Mouse (Mus musculus): ENCODE measurements around the gene Hap1. TPM values are rescaled to one million over a fixed set of nuclear protein-coding genes. Genes with fewer than 3 reads are reported as not detected.
A peak's percentile ranks its signal among the peaks of the same experiment; 100 is the strongest.
"Not testable (repeated sequence)": the region's sequence is repeated elsewhere in the genome, so short reads cannot be mapped to it uniquely, and the experiment has no call there.

Gene Hap1
- total and polyA plus RNA-seq, 2 experiments from 2014 or later = 2.0 to 3.5 TPM

GRCm38 (mm10) chr11:100322591-100323258 is 33.2 kb downstream of the Hap1 start:
- WGBS = 64% methylated on average over 3 of the region's 3 CpGs
- Histone ChIP-seq H3K4me2 (ENCODE audit: low read depth, low read length) (no peak overlapping the region), H3K4me1 (ENCODE audit: control insufficient read depth, insufficient read depth) (peaks cover 5% of the 10 kb centered on the region; the same call in 1 of the 2 replicates), H3K36me3 (replicated peaks; ENCODE audit: control insufficient read depth, insufficient read depth, low read length) (peaks cover 23% of the 10 kb centered on the region), H3K27ac (ENCODE audit: low read depth) (no peak overlapping the region), H3K9me3 (replicated peaks; ENCODE audit: control insufficient read depth, low read length) (no peaks in the 10 kb centered on the region), H3K27me3 (ENCODE audit: control insufficient read depth, insufficient read depth, low read length) (no peaks in the 10 kb centered on the region), H3K4me3 (ENCODE audit: low read depth, low read length) (no peak overlapping the region), H3K9ac (replicated peaks; ENCODE audit: low read depth, low read length) (no peak overlapping the region)
- TF ChIP-seq CTCF (IDR thresholded peaks at IDR 0.05; ENCODE audit: low read depth) (no peak), EP300 (IDR thresholded peaks at IDR 0.05; ENCODE audit: low read depth) (peak; percentile 24; the same call in 1 of the 2 replicates)
- ATAC-seq (ENCODE audit: insufficient read depth, low read depth) (no peak), DNase-seq (ENCODE audit: low spot score) (no peak)

DNA sequence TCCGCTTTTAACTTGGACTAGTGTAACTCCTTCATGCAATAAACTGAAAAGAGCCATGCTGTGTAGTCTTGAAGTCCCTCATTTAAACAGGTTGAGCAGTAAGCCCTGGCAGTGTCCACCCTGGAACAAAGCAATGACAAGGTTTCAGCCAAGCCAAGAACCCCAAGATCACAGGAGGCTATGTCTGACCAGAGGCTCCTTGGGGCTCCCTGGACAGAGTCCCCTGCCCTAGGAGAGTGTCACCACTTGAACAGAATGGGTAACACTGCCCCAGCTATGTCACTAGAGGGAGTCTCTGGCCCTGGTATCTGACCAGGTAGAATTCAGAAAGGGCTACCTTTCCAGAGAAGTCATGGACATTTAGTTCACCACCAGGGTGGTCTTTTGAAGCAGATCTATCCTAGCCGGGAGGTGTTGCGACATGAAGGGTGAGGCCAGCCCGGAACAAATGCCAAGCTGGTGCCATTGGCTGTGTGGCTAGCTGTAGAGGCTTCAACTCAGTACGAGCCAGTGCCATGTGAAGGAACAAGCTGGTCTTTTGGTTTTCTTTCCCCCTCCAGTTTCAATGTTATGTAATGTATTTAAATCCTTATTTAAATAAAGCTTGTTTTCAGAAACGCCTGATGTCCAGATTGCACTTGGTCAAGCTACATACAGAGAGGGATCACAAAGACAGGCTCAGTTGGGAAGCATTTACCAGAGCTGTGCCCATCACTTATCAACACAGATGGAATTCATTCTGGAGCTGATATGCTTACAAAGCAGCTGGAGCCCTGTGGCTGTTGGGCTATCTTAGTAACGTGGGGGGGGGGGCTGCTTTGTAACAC is 34.2 kb downstream of the Hap1 start:
- not testable (repeated sequence) for DNase-seq (ENCODE audit: low spot score); H3K9ac ChIP-seq (replicated peaks; ENCODE audit: low read depth, low read length); H3K27me3 ChIP-seq (ENCODE audit: control insufficient read depth, insufficient read depth, low read length); H3K4me1 ChIP-seq (ENCODE audit: control insufficient read depth, insufficient read depth); H3K4me2 ChIP-seq (ENCODE audit: low read depth, low read length); H3K9me3 ChIP-seq (replicated peaks; ENCODE audit: control insufficient read depth, low read length); ATAC-seq (ENCODE audit: insufficient read depth, low read depth); H3K27ac ChIP-seq (ENCODE audit: low read depth); H3K4me3 ChIP-seq (ENCODE audit: low read depth, low read length)
- H3K36me3 ChIP-seq (replicated peaks; ENCODE audit: control insufficient read depth, insufficient read depth, low read length) = peaks cover 23% of the 10 kb centered on the region
- 68% methylated on average over 7 of the region's 7 CpGs for WGBS

DNA sequence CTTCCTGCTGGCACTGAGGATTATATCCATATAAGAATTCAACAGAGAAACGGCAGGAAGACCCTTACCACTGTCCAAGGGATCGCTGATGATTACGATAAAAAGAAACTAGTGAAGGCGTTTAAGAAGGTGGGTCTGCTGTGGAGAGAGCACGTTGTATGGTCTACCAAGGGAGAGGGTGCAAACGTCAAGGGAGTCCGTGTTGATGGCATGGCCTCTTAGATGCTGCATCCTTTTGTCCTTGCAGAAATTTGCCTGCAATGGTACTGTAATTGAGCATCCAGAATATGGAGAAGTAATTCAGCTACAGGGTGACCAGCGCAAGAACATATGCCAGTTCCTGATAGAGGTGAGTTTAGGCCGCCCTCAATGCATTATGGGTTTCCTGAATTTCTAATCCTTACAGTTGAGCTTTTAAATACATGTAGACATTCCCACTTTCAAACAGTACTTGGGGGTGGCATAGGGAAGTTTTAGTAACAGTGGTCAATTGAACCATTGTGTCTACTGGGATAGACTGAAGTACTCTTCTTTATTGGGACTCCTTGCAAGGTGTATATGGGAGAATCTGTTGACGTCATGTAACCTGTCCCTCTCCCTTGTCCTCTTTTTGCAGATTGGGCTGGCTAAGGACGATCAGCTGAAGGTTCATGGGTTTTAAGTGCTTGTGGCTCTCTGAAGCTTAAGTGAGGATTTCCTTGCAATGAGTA is 35.1 kb downstream of the Hap1 start:
- not testable (repeated sequence) for ATAC-seq (ENCODE audit: insufficient read depth, low read depth); DNase-seq (ENCODE audit: low spot score); H3K4me1 ChIP-seq (ENCODE audit: control insufficient read depth, insufficient read depth); H3K9me3 ChIP-seq (replicated peaks; ENCODE audit: control insufficient read depth, low read length); H3K27me3 ChIP-seq (ENCODE audit: control insufficient read depth, insufficient read depth, low read length)
- peak overlapping the region; percentile 85 for H3K4me2 ChIP-seq (ENCODE audit: low read depth, low read length)
- H3K4me3 ChIP-seq (ENCODE audit: low read depth, low read length) = peak overlapping the region; percentile 80
- H3K27ac ChIP-seq (ENCODE audit: low read depth) = peak overlapping the region; percentile 98
- WGBS = 15% methylated on average over 10 of the region's 11 CpGs
- H3K36me3 ChIP-seq (replicated peaks; ENCODE audit: control insufficient read depth, insufficient read depth, low read length) = peaks cover 23% of the 10 kb centered on the region
- H3K9ac ChIP-seq (replicated peaks; ENCODE audit: low read depth, low read length) = peak overlapping the region; percentile 92

- H3K27me3 ChIP-seq (ENCODE audit: control insufficient read depth, insufficient read depth, low read length) = no peaks in the 10 kb centered on the region
- H3K9ac ChIP-seq (replicated peaks; ENCODE audit: low read depth, low read length) = peak overlapping the region; percentile 92
- no peaks in the 10 kb centered on the region for H3K9me3 ChIP-seq (replicated peaks; ENCODE audit: control insufficient read depth, low read length)
- no peaks in the 10 kb centered on the region; the same call in 1 of the 2 replicates for H3K4me1 ChIP-seq (ENCODE audit: control insufficient read depth, insufficient read depth)
- H3K27ac ChIP-seq (ENCODE audit: low read depth) = peak overlapping the region; percentile 98
- peak overlapping the region; percentile 80 for H3K4me3 ChIP-seq (ENCODE audit: low read depth, low read length)
- H3K36me3 ChIP-seq (replicated peaks; ENCODE audit: control insufficient read depth, insufficient read depth, low read length) = peaks cover 23% of the 10 kb centered on the region
- peak; percentile 88 for ATAC-seq (ENCODE audit: insufficient read depth, low read depth)
- TF ChIP-seq CTCF (IDR thresholded peaks at IDR 0.05; ENCODE audit: low read depth) (peak; percentile 25; the same call in 1 of the 2 replicates), EP300 (IDR thresholded peaks at IDR 0.05; ENCODE audit: low read depth) (peak; percentile 43; the same call in 1 of the 2 replicates)
- 0% methylated on average over 38 of the region's 40 CpGs for WGBS
- peak; percentile 98 for DNase-seq (ENCODE audit: low spot score)
- peak overlapping the region; percentile 85 for H3K4me2 ChIP-seq (ENCODE audit: low read depth, low read length)
These were observed 35.7 kb downstream of the Hap1 start for GRCm38 (mm10) chr11:100320172-100320630.

- Histone ChIP-seq H3K9me3 (replicated peaks; ENCODE audit: control insufficient read depth, low read length) (no peaks in the 10 kb centered on the region), H3K27me3 (ENCODE audit: control insufficient read depth, insufficient read depth, low read length) (no peaks in the 10 kb centered on the region), H3K4me2 (ENCODE audit: low read depth, low read length) (peak within 1 kb of the TSS; percentile 85), H3K9ac (replicated peaks; ENCODE audit: low read depth, low read length) (peak within 1 kb of the TSS; percentile 92), H3K4me1 (ENCODE audit: control insufficient read depth, insufficient read depth) (no peaks in the 10 kb centered on the region; the same call in 1 of the 2 replicates), H3K4me3 (ENCODE audit: low read depth, low read length) (peak within 1 kb of the TSS; percentile 80), H3K36me3 (replicated peaks; ENCODE audit: control insufficient read depth, insufficient read depth, low read length) (peaks cover 23% of the 10 kb centered on the region), H3K27ac (ENCODE audit: low read depth) (peak within 1 kb of the TSS; percentile 98)
- DNase-seq (ENCODE audit: low spot score) (peak; percentile 99), ATAC-seq (ENCODE audit: insufficient read depth, low read depth) (peak; percentile 88)
- TF ChIP-seq CTCF (IDR thresholded peaks at IDR 0.05; ENCODE audit: low read depth) = no peak
- TF ChIP-seq EP300 (IDR thresholded peaks at IDR 0.05; ENCODE audit: low read depth) = no peak
- 2% methylated on average over 46 of the region's 58 CpGs for WGBS
These were observed 36.3 kb downstream of the Hap1 start, which contains the start of gene Eif1 for GRCm38 (mm10) chr11:100319492-100320171. Gene Eif1 (plus strand): TSS chr11:100319885.

All from heart, postnatal 0 days (tissue).